Mouse (Mus musculus) NIH3T3 (cell line): ENCODE measurements around the gene Neurl1a.

ENCODE experiments used
- DNase-seq: peaks from one replicate; pipeline ENCODE4 v3.0.0-alpha.2; 2012; ENCODE audit warnings: low read depth

The Neurl1a gene

GRCm38 (mm10) chr19:47213470-47213869, 34.9 kb downstream of the Neurl1a start:
- no peak for DNase-seq

DNA sequence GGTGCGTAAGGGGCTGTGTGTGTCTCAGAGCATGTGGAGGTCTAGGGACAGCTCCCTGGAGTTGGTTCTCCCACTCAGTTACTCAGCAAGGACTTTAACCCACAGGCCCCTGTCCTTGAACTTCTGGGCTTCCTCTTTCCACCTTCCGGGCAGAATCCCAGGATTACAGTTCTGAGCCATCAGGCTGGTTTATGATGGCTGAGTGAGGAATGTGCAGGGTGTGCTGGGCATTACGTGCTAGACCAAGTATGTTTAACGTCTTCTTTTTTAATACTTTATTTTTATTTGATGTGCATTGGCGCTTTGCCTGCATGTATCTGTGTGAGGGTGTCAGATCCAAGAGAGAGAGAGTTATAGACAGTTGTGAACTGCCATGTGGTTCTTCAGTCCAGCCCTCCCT, 38.1 kb downstream of the Neurl1a start:
- peak; percentile 80 for DNase-seq

- peak; percentile 90 for DNase-seq
Measured at GRCm38 (mm10) chr19:47219622-47220021, 41.0 kb downstream of the Neurl1a start.

GRCm38 (mm10) chr19:47220232-47220631, 41.6 kb downstream of the Neurl1a start:
- no peak for DNase-seq

GRCm38 (mm10) chr19:47221006-47221405, 42.4 kb downstream of the Neurl1a start:
- peak; percentile 61 for DNase-seq

GRCm38 (mm10) chr19:47221500-47222153, 43.0 kb downstream of the Neurl1a start:
- DNase-seq, result no peak

DNA sequence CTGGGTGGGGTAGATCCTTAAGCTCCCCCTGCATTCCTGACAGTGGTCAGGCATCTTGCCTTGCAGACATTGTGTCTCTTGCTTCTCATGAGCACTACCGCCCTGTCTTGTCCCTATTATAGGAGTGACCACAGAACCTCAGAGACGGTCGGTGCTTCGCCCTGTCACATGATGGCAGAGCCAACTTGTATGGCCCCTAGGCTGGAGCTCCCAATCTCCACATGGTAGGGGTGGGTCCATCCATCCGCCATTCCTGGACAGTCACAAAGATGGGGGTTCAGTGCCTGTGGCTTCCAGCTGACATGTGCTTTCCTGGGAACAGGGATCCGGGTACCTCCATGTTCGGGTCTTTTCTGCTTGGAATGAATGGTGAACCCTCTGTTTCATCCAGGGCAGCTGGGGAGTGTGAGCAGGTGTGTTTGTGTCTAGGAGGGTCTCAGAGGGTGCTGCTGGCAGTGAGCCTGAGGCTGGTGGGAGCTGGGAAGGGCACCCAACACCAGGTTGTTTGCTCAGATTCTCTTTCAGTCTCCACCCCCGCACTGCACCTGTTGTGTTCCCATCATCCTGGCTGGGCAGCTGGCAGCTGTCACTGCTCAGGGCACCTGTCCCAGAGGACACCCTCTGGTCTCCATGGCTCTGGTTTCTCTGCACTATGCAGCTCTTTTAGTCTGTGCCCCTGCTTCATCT, 43.7 kb downstream of the Neurl1a start:
- no peak for DNase-seq

GRCm38 (mm10) chr19:47222841-47223557, 44.4 kb downstream of the Neurl1a start:
- no peak for DNase-seq

DNA sequence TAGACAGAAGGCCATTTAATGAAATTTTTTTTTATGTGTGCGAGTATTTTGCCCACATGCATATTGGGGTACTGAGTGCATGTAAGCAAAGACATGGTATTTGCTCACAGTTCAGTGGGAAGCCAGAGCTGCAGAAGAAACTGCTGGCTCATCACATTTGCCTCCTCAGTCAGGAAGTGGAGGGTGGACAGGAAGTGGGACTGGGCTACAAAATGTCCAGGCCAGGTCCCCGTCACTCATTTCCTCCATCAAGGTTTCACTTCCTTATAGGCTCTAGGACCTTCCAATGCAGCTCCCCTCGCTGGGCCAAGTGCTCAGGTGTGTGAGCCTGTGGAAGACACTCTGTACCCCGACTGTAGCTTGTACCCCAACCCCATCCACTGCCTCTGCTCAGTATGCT, 46.1 kb downstream of the Neurl1a start:
- no peak for DNase-seq

- DNase-seq, result no peak
Measured at GRCm38 (mm10) chr19:47225791-47226190, 47.2 kb downstream of the Neurl1a start.

- DNase-seq, result peak; percentile 71
Measured at GRCm38 (mm10) chr19:47228725-47229252, 50.2 kb downstream of the Neurl1a start.

DNA sequence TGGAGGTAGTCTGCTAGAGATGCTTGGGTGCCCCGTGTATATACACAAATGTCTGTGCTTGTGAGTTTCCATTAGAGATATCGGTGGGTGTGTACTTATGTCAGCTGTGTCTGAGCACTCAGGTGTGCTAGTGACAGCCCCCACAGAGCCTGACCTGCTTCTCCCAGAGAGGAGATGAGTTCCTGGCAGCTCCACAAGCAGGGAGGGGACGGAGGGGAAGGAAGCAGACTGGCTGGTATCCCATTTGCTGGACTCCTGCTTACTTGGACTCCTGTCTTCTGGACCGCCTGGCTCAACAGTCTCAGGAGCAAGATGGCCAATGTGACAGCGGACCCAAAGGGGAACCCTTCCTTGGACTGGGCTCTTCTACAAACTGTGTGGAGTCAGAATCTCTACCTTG, 50.8 kb downstream of the Neurl1a start:
- DNase-seq, result no peak

DNA sequence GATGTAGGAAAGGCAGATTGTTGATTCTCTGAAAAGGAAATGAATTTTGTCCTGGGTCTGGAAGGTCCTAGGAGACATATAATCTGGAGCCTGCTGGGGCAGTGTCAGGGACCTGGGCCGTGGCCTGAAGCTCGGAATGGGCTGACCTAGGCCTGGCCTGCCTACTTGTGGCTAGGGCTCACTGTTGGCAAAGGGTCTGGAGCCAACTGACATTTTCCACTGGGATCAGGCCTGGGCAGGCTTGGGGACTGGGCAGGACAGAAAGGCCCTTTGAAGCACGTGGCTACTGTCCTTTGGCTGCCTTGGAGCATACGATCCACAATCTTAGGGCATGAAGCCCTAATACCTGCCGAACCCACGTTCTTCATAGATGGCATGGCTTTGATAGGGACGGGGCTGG, 51.5 kb downstream of the Neurl1a start:
- DNase-seq, result no peak

GRCm38 (mm10) chr19:47230682-47231081, 52.1 kb downstream of the Neurl1a start:
- no peak for DNase-seq

DNA sequence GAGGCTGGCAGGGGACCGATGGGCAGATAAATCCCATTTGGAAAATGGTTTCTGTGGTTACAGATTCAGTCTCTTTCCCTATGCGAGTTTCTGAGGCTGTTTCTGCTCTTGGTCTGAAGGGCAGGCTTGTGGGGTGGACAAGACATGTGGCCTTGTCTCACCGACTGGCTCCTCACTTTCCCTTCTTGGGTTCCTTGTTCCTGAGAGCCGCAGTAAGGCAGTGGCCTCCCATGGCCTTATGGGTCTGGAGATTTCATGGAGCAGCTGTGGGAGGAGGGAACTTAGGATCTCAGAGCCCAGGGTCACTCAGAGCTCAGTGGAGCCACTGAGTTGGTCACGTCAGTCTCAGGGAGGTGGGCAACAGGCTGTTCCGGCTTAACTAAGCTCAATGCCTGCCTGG, 52.8 kb downstream of the Neurl1a start:
- no peak for DNase-seq

DNA sequence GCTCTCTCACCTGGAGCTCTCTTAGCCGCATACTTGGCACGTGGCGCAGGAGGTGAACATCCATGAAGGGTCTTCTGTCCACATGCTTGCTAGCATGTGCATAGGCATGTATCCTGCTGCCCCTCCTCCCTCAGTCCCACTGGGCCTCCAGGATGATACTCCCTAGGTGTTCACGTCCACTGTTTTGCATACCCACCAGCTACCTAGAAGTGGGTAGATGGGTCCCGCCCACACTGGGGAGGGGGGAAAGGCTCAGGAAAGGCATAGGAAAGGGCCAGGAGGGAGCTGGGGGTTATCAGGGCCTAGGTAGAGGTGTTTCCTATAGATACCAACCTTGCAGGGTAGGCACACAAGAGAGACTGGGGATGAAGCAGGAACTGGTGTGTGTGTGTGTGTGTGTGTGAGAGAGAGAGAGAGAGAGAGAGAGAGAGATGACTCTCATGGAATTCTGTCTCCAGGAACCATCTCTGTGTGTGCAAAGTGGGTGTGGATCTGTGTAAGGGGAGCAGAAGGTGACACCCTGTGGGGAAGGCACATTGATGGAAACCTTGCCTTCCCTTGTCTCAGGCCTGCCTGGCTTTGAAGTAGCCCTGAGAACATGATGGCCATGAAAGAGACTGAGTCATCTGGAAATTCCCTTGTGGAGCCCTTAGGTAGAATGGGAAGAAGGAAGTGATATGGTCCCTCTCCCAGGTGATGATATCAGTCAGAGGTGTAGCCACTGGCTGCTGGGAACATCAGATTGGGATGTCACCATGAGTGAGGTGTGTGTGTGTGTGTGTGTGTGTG, 53.7 kb downstream of the Neurl1a start:
- no peak for DNase-seq

GRCm38 (mm10) chr19:47233087-47233486, 54.5 kb downstream of the Neurl1a start:
- peak; percentile 77 for DNase-seq

- no peak for DNase-seq
Measured at GRCm38 (mm10) chr19:47240076-47240475, 61.5 kb downstream of the Neurl1a start.

DNA sequence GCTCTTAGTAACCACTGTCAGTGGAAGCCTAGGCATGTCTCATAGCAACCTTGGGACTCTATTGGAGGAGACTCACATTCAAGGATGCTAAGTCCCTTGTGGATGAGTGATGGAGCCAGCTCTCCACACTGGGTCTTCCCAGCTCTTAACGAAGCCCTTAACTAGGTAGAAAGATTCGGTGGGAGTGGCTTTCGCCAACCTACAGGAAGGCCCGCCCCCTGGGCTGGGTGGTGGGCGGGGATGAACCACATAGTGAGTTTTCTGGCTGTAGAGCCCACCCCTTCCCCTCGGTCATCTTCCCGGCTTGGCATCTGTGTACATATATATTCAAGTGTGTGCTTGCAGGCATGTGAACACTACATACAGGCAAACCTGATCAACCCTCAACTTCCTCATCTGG, 62.3 kb downstream of the Neurl1a start:
- DNase-seq, result no peak

- no peak for DNase-seq
Measured at GRCm38 (mm10) chr19:47242227-47242626, 63.6 kb downstream of the Neurl1a start.

DNA sequence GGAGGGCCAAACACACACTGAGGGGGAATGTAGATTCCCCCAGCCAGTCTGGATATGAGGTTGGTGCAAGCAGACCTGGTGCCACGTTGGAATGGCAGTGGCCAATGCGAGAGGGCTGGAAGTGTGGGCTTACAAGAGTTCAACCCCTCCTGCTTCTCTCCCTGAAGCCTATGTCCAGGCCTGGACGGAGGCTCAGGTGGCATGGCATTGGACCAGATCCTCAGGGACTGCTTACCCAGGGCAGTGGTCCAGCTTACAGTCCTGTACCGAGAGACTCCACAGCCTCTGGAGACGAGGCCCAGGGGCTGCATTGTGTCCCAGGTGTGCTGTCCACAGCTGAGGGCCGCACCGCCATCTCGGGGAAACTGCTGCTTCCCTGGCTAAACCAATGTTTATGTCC, 66.9 kb downstream of the Neurl1a start:
- DNase-seq, result no peak

DNA sequence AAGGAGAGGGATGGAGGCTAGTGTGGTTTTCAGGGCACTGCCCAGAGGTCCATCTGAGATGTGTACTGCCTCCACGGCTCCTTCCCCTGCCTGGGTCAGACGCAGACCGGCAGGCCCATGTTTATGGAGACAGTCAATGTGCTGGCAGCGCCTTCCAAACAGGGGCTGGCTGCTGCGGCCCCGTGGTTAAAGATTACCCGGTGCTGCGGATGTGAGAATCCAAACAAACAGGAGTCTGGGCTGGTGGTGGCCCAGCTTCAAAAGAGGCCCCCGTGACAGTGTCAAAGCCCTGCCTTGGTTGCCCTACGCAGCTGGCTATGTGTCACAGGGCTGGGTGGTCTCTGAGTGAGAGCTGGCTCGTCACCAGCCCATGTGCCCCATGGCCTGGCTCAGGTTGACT, 69.2 kb downstream of the Neurl1a start:
- DNase-seq, result no peak
